Mouse (Mus musculus): ENCODE results near the gene Krr1.

GRCm38 (mm10) chr10:111924716-111925488 is 47.6 kb upstream of the Krr1 start:
- no peak for TF ChIP-seq CTCF (IDR thresholded peaks at IDR 0.05; ENCODE audit: insufficient read depth, low read depth, low read length)
- TF ChIP-seq POLR2A (IDR thresholded peaks at IDR 0.05; ENCODE audit: insufficient read depth, low read depth, low read length) = no peak
